Mouse (Mus musculus) 416B (cell line): Measurements from ENCODE around the gene Lsamp.

Experiments
- DNase-seq: peaks from one replicate; pipeline ENCODE4 v3.0.0; 2011; ENCODE audit warnings: low read depth

Lsamp gene

GRCm38 (mm10) chr16:42190114-42191045, 2206.2 kb downstream of the Lsamp start:
- peak; percentile 55 for DNase-seq
